Mouse (Mus musculus): ENCODE results near the gene Pxmp4. TPM values are rescaled to one million over a fixed set of nuclear protein-coding genes. Genes with fewer than 3 reads are reported as not detected.

Gene Pxmp4
- polyA plus RNA-seq, 1 experiment, result 68.3 TPM

GRCm38 (mm10) chr2:154613118-154614115 is 9.9 kb upstream of the Pxmp4 start, which contains the start of the genes Zfp341 and 4930519P11Rik:
Zfp341 (plus strand) TSS chr2:154613297.
4930519P11Rik (minus strand) TSS chr2:154613437.
- no peak for DNase-seq (ENCODE audit: low read depth)

GRCm38 (mm10) chr2:154609050-154609767 is 5.7 kb upstream of the Pxmp4 start:
- DNase-seq (ENCODE audit: low read depth), result peak; percentile 95

- peak; percentile 92 for DNase-seq (ENCODE audit: low read depth)
These were observed 3.5 kb upstream of the Pxmp4 start for GRCm38 (mm10) chr2:154606965-154607364.

GRCm38 (mm10) chr2:154604156-154604555 is 648 bp upstream of the Pxmp4 start:
- no peak for DNase-seq (ENCODE audit: low read depth)

- DNase-seq (ENCODE audit: low read depth), result no peak
These were observed 386 bp downstream of the Pxmp4 start for GRCm38 (mm10) chr2:154603007-154603637.

- DNase-seq (ENCODE audit: low read depth), result no peak
These were observed 2.2 kb downstream of the Pxmp4 start for GRCm38 (mm10) chr2:154601324-154601723.

GRCm38 (mm10) chr2:154600586-154600985 is 2.9 kb downstream of the Pxmp4 start:
- no peak for DNase-seq (ENCODE audit: low read depth)

GRCm38 (mm10) chr2:154597399-154597798 is 6.1 kb downstream of the Pxmp4 start:
- no peak for DNase-seq (ENCODE audit: low read depth)

GRCm38 (mm10) chr2:154595775-154596174 is 7.7 kb downstream of the Pxmp4 start:
- no peak for DNase-seq (ENCODE audit: low read depth)

- no peak for DNase-seq (ENCODE audit: low read depth)
These were observed 10.5 kb downstream of the Pxmp4 start for GRCm38 (mm10) chr2:154593025-154593424.

- no peak for DNase-seq (ENCODE audit: low read depth)
These were observed 12.3 kb downstream of the Pxmp4 start for GRCm38 (mm10) chr2:154591239-154591638.

GRCm38 (mm10) chr2:154589051-154589450 is 14.5 kb downstream of the Pxmp4 start:
- no peak for DNase-seq (ENCODE audit: low read depth)

GRCm38 (mm10) chr2:154586405-154586804 is 17.1 kb downstream of the Pxmp4 start:
- no peak for DNase-seq (ENCODE audit: low read depth)

- DNase-seq (ENCODE audit: low read depth), result no peak
These were observed 18.4 kb downstream of the Pxmp4 start for GRCm38 (mm10) chr2:154584931-154585601.

GRCm38 (mm10) chr2:154583906-154584872 is 19.3 kb downstream of the Pxmp4 start:
- no peak for DNase-seq (ENCODE audit: low read depth)

- no peak for DNase-seq (ENCODE audit: low read depth)
These were observed 22.1 kb downstream of the Pxmp4 start for GRCm38 (mm10) chr2:154581421-154581820.

GRCm38 (mm10) chr2:154580586-154580985 is 22.9 kb downstream of the Pxmp4 start:
- DNase-seq (ENCODE audit: low read depth), result no peak

- DNase-seq (ENCODE audit: low read depth), result no peak
These were observed 25.8 kb downstream of the Pxmp4 start for GRCm38 (mm10) chr2:154577744-154578067.

- no peak for DNase-seq (ENCODE audit: low read depth)
These were observed 26.4 kb downstream of the Pxmp4 start for GRCm38 (mm10) chr2:154576876-154577743.
